Mouse (Mus musculus) left cerebral cortex, postnatal 36 days (tissue): ENCODE results near the gene Trp53i13. TPM values are rescaled to one million over a fixed set of nuclear protein-coding genes. Genes with fewer than 3 reads are reported as not detected.
"Not testable (repeated sequence)": the region's sequence is repeated elsewhere in the genome, so short reads cannot be mapped to it uniquely, and the experiment has no call there.

ENCODE experiments used
- DNase-seq, 2 experiments: peaks; one replicate each; pipeline ENCODE4 v3.0.0; 2021 to 2022; ENCODE audit warnings: low spot score in 2 of 2, mixed read lengths in 1 of 2
- intact Hi-C: fragments of 180-260 bp; cut with DNase I; formaldehyde crosslinking; loops from one replicate; pipeline ENCODE4 v1.15.1; 2025
- total RNA-seq, 2 experiments: library from RNA; stranded (reverse); gene quantifications; 2 replicates each; pipeline ENCODE4 v1.2.3; 2021

Gene Trp53i13
- total RNA-seq, result 1 to 10 TPM; 3.9 to 4.6 TPM

DNA sequence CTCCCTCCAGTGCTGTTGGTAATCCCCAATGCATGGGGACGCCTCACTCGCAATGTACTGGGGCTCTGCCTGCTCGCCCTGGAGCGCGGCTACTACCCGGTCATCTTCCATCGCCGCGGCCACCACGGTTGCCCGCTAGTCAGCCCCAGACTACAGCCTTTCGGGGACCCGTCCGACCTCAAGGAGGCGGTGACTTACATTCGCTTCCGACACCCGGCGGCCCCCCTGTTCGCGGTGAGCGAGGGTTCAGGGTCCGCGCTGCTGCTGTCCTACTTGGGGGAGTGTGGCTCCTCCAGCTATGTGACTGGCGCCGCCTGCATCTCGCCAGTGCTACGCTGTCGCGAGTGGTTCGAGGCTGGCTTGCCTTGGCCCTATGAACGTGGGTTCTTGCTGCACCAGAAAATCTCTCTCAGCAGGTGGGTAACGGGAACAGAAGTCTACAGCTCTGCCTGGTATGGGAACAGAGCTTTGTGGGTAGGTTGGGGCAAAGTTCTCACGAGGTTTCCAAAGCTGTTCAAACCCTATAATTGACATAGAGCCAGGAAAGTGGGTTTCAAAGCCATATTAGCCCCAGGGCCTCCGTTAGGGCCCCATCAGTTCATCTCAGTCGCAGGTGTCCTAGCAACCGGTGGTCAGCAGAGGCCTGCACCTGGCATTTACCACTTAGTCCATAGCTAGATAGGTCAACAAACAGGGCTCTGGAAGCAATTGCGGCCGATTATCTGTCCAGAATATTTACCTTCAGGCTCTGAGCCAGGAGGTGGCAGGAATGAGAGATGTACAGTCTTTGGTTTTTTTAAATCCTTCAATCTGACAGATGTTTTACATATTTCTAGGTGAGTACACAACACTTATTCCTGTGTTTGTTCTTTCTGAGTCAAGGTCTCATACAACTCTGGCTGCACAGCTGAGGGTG is at the start of gene Trp53i13:
Trp53i13 (minus strand) TSS at position 344 of the 916 bp plus-strand sequence.
- intact Hi-C loops, result no loop called here
- no peak for DNase-seq

- intact Hi-C loops, result no loop called here
- no peak for DNase-seq
Observed at GRCm38 (mm10) chr11:77545261-77545660, 29.5 kb upstream of the Trp53i13 start.

DNA sequence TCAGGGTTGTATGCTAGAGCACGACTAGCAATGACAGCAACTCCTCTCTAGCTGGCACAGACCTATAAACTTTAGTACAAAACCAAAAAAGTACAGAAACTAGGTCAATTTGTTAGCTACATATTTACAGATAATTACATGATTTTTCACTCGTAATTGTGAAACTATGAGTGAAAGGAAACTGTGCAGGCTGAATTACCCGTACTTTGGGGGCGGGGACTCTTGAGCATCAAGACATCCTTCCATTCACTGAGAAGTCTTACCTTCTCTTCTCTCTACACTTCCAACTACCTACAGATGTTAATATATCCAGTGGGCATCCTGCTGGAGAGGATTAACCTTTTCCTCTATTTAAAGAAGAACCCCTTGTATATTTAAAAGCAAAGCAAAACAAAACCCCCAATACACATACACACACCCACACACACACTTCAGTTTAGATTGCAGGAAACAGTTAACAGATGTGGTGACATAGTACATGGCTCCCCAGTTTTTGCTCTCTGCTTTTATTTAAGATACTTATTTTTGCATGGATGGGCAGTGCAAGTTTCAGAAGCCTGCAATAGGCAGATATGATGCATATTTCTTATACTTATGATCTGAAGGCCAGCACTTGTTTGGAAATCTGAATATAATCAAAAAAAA is 16.5 kb upstream of the Trp53i13 start:
- DNase-seq, result no peak
- intact Hi-C loops, result no loop called here

DNA sequence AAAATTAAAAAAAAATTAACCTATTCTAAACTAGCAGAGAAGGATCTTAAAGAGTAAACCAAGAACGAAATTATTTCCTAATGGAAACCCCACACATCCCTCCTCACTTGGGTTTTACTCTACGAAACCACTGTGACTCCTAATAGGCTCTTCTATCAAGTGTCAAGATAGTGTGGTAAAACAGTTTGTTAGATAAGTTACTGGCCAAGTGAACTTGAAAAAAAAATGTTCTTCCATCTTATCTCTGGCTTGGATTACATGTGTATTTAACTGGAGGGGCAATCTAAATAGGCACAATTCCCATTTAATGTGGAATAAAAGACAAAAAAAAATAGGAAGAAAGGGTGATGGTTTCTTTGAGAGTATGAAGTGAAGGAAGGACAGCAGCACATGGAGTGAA is 15.1 kb upstream of the Trp53i13 start:
- intact Hi-C loops, result no loop called here
- no peak for DNase-seq

DNA sequence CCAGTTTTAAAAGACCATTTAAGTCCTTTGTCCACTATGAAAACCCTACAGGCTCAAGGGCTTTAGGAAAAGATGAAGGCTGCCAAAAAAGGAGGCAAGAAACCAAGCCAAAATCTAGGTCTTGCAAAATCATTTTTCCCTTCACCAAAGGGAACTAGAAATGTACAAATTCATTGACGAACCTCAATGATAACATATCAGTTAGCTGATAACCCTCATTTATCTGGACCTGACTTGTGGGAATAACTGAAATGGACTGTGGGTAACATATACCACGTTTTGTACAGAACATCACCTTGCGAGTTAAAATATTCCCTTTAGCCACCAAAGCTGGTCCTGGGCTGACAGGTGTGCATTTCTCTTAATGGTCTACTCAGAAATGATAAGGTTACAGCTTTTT is 13.9 kb upstream of the Trp53i13 start:
- intact Hi-C loops, result no loop called here
- no peak for DNase-seq

DNA sequence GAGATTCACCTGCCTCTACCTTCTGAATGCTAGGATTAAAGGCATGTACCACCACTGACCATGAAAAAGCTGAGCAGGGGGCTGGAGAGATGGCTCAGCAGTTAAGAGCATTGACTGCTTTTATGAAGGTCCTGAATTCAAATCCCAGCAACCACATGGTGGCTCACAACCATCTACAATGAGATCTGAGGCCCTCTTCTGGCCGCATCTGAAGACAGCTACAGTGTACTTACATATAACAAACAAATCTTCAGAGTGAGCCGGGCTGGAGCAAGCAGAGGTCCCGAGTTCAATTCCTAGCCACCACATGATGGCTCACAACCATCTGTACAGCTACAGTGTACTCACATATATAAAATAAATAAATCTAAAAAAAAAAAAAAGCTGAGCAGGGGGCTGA is 12.6 kb upstream of the Trp53i13 start:
- intact Hi-C loops, DNase-seq: not testable (repeated sequence)

GRCm38 (mm10) chr11:77525804-77526486 is 10.2 kb upstream of the Trp53i13 start:
- DNase-seq, result no peak
- intact Hi-C loops, result no loop called here

DNA sequence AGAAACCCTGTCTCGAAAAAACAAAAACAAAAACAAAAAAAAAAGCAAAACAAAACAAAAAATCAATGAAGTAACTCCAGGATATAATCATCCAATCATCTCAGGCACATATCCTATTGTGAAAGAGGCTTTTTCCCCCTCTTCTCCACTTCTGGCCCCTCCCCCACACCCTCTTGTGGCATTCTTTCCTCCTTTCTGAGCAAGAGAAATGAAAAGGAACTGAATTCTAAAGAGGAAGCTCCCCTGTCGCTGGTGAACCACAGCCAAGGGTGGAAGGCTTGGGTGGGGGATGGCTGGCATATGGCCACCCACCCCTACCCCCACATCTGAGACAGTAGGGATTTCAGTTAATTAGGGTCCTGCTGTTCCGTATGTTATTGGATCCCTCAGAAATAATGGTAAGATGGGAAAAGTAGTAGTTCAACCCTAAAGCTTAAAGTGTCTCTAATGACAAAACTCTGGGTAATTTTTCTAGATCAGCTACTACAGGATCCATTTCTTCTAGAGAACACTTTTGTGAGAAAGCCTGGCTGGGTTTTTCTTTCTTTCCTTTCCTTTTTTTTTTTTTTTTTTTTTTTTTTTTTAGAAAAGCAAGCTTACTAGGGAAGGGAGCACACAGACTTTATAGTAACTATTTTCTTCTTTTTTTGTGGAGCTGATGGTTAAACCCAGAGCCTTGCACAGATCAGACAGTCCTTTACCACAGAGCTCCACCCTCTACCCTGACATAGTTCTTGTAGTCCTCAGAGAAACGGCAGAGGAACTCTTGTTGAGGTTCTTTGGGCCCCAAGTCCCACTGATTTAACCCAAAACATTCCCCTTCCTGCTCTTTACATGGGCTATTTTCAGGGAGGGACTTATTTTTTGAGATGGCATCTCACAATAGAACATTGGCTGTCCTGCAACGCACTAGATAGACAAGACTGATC is 5.1 kb upstream of the Trp53i13 start:
- intact Hi-C loops, result no loop called here
- no peak for DNase-seq

DNA sequence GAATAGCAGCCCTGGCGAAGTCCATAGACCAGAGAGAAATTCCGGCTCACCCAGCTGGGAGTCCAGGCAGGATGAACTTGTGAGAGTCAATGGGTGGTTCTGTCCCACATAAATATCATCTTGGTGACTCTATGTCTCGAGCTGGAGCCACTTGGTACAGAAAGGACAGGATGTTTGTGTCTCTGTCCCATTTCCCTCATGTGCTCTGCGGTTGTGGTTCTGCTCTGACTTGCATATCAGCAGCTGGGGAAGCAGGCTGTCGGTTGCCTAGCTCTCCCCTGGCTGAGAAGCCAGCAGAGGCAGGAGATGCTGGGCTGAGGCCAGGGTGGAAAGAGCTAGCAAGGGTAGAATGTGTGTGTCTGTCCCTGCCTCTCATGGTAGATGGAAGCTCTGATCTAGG is 3.3 kb upstream of the Trp53i13 start, which contains the start of gene Gm10392:
Gm10392 (minus strand) TSS at position 156 of the 400 bp plus-strand sequence.
- DNase-seq, result no peak
- intact Hi-C loops, result no loop called here

DNA sequence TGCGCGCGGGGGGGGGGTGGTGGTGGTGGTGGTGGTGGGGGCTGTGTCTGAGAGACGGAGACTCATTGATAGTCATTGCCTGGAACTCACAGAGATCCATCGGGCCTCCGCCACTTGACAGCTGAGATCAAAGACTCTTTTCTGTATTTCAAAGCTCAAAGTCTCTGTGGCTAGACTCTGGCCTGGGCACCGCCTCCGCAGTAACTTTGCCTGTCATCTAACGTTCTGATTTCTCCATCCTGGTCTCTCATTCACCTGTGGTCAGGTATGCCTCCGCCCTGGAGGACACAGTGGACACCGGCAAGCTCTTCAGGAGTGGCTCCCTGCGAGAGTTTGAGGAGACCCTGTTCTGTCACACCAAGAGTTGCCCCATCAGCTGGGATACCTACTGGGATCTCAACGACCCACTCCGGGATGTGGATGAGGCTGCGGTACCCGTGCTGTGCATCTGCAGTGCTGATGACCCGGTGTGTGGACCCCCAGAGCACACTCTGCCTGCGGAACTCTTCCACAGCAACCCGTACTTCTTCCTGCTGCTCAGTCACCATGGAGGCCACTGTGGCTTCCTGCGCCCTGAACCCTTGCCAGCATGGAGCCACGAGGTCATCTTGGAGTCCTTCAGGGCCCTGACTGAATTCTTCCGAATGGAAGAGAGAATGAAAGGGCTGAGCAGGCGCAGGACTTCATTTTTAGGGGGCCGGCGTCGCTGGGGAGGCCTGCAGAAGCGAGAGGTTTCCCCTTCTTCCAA is 2.4 kb upstream of the Trp53i13 start:
- DNase-seq, result no peak
- intact Hi-C loops, result no loop called here

- no peak for DNase-seq
Observed at GRCm38 (mm10) chr11:77516553-77517425, 1.0 kb upstream of the Trp53i13 start.

GRCm38 (mm10) chr11:77514832-77515636 is 746 bp downstream of the Trp53i13 start, which contains the start of gene Abhd15:
TSS of gene Abhd15 (plus strand) at chr11:77515121.
- DNase-seq, result peak; percentile 62 to 66
- intact Hi-C loops, result no loop called here

More at GRCm38 (mm10) chr11:77516553-77517425, 1.0 kb upstream of the Trp53i13 start:
- intact Hi-C loops, result no loop called here

- intact Hi-C loops, result no loop called here
- no peak for DNase-seq
Observed at GRCm38 (mm10) chr11:77514281-77514831, 1.4 kb downstream of the Trp53i13 start.

GRCm38 (mm10) chr11:77513811-77514170 is 2.0 kb downstream of the Trp53i13 start:
- no peak for DNase-seq
- intact Hi-C loops, result no loop called here

- DNase-seq, result peak; percentile 60 to 63
- intact Hi-C loops, result no loop called here
Observed at GRCm38 (mm10) chr11:77512891-77513810, 2.6 kb downstream of the Trp53i13 start.
